Mouse (Mus musculus): ENCODE measurements around the gene Srpk2.
"Not testable (repeated sequence)": the region's sequence is repeated elsewhere in the genome, so short reads cannot be mapped to it uniquely, and the experiment has no call there.

Gene Srpk2

DNA sequence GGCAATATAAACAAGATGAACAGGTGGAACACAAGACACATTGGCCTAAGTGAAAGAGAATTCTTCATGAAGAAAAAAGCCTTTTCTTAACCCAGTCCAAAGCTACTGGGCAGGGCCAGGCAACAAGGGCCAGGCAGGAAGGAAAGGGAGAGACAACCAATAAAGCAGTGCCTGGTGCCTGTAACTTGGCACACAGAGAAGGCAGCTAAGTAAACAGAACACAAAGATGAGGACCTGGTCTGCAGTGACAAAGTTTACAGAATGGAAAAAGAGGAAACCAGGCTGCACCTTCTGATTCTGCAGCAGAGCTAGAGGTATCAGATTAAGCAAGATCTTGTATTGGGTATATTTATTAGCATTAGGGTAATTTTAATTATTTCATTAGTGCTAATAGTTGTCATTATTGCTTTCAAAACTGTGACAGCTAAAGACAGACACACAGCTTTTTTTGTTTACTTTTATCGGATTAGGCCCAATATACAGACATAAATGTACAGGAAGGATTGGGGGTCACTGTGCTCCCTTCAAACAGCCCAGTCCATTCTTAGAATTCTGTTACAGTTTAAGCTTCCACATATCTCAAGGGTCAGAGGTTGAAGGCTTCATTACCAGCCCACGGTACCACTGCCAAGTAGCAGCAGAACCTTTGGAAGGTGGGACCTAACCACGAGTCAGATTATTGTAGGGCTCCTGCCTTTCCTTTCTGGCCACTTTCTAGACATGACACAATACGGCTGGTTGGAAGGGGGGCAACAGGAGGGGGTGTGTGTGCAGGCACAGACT lies 121.9 kb downstream of the Srpk2 start:
- DNase-seq (ENCODE audit: low spot score in 2 of 2), result no peak

DNA sequence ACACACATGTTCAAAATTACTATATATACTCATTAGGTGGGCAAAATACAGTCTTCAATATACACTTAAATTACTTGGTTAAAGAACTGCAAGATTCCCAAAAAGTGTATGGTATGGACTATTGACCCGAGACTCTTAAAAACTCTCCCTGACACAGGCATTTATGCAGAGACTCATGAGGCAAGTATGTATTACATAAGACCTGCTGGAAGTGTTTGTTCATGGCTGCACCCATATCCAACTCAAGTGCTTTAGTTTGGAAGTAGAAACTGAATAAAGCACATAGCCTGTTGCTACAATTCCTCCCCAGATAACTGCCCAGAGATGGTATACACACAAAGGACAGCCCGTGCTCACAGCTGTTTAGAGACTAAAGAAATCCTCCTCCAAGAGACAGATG lies 123.2 kb downstream of the Srpk2 start:
- DNase-seq (ENCODE audit: low spot score in 2 of 2), result no peak

DNA sequence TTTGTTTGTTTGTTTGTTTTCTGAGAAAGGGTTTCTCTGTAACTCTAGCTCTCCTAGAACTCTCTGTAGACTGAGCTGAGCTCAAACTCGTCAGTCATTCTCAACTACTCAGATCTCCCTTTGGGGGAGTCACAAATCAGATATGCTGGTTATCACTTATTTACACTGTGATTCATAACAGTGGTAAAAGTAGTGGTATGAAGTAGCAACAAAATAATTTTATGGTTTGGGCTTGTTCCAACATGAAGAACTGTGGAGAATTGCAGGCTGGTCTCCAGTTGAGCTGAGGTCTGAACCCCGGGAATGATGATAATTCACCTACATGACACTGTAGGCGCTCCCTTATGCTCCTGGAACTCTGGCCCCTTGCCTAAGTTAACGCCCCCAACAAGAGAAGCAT lies 124.2 kb downstream of the Srpk2 start:
- no peak for DNase-seq (ENCODE audit: low spot score in 2 of 2)

DNA sequence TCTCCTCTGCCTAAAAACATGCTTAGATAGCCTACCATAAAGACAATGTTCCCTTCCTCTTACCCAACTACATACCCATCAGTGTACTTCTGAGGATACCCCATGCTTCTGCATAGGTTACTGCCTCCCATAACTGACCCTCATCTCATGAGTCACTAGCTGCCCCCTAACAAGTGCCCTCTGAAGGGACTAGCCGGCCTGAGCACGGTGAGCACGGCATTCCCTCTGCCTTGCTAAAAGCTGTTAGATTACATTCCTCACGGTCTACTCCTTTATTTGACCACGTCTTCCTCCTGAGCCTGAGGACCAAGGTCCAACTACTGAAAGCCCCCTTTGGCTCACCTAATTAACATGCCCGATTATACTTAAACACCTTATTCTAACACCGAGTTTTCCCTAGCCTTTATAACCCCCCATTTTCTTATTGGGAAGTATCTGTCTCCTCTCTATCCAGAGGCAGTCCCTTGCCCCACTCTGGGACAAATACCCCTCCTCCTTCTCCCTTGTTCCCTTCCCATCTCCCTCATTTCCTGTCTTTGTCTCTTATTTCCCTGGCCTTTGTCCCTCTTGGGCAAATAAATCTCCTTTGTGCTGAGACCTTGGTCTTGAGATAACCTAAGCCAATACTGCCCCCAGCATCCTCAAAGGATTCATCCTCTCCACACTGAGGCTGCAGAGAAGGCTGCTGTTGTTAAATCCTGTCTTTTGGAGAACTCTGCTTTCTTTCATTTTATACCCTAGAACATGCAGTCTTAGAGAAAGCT lies 128.2 kb downstream of the Srpk2 start:
- no peak for DNase-seq (ENCODE audit: low spot score in 2 of 2)

DNA sequence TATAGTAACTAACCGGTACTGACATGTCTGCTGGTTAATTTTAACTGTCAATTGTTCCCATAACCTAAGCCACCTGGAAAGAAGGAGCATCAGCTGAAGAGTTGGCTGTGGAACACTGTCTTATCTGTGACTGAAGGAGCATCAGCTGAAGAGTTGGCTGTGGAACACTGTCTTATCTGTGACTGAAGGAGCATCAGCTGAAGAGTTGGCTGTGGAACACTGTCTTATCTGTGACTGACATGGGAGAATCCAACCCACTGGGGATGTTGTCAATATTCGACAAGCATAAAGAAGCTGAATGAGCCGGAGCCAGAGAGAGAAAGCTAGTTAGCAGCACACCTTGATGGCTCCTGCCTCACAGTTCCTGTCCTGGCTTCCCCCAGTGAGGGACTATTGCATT lies 131.1 kb downstream of the Srpk2 start:
- not testable (repeated sequence) for DNase-seq (ENCODE audit: low spot score in 2 of 2)

DNA sequence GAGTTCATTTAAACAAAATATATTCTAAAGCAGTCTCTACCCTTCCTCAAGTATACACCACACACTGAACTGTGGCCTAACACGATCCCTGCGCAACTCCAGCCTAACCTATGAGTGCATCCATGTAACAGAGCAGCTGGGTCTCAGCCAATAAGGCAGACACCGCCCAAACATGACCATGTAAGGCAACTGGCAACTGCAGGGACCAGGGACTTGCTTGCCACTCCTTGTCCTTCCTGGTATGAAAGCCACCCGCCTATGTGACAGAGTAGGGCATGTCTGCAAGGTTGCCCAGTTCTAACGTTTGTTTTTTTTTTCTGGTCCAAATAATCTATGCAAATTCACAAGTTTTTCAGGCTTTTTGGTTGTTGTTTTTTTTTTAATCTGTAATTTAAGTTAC lies 132.7 kb downstream of the Srpk2 start:
- peak; percentile 17 to 29 for DNase-seq (ENCODE audit: low spot score in 2 of 2)

DNA sequence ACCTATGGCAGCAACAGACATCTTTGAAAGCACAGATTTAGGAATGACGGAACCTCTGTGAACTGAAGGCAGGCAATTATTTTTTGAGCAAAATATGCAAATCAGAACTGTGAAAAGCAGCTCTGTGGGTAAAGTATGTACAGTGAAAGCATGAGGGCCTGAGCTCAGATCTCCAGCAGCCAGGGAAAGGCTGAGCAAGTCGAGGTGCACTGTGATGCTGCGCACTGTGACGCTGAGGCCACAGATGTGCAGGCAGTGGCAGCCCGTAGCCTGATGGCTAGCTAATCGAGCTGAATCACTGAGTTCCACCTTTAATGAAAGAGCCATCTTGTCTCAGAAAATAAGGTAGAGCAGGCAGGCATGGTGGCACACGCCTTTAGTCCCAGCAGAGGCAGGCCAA lies 148.7 kb downstream of the Srpk2 start:
- DNase-seq (ENCODE audit: low spot score in 2 of 2), result no peak

DNA sequence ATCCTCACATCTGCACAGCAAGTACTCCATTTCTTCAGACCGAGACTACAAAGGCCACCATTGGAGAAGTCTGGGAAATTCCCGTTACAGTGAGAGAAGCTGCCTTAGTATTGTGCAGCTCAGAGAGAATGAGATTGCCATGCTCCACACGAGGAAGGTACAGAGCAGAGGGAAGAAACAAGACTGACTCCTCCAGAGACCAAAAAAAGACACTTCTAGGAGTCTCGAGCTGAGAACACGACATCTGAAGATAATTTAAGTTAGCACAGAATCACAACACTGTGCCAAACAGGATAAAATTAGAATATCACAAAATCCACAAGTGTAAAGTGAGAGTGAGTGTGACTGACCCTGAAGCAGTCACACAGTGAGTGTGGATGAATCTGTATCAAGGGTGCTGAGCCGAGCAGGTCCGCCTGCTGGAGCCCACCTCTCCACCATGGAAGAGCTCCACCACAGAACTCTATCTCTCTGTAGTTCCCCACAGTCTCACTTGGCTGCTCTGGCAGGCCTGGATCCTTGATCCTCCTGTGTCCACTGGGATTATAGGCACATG lies 152.8 kb downstream of the Srpk2 start:
- DNase-seq (ENCODE audit: low spot score in 2 of 2), result no peak

DNA sequence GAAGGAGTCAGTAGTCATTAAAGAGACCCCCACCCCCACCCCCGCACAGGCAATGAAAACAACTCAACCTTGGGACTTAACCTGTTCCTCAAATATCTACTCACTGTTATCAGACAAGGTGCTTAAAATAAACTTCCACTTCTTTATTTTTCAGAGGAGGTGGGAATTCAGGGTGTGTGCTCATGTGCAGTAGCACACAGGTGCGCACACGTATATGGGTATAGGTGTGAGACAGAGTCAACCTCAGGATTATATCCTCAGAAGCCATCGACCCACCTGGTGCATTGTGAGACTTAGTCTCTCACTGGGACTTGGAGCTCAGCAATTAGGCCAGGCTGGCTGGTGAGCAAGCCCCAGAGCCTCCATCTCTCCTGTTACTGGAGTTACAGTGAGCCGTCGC lies 153.3 kb downstream of the Srpk2 start:
- DNase-seq (ENCODE audit: low spot score in 2 of 2), result no peak

DNA sequence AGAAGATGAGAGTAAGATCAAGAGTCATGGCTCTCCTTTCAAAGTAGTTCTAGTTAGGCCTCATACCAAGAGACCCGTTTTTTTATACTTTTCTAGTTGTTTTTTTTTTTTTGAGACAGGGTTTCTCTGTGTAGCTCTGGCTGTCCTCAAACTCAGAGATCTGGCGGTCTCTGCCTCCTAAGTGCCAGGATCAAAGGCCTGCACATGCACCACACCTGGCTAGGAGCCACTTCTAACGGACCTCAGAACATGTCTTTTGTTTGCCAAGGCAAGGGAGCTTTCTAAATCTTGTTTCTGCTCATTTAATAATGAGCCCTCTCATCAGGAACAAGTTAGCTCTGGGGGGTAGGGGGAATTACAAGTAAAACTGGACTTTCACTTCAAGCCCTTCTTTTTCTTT lies 159.8 kb downstream of the Srpk2 start:
- DNase-seq (ENCODE audit: low spot score in 2 of 2), result no peak

DNA sequence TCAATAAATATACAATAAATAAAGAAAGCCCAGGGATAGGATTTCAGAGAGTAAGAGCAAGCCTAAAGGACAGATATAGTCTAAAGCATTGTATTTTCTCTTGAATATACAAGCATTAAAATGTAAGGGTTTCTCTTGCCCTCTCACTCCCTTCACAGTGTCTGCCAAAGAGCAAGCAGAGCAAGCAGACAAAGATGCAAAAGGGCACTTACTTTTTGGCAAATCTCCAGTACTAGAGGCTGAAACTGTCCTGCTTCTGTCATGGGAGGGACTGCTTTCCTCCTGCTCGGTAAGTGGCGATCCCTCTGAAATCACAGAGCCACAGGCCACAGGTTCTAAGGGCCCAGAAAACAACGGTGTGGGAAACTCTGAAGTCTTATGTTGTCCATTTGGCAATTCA lies 160.5 kb downstream of the Srpk2 start:
- DNase-seq (ENCODE audit: low spot score in 2 of 2), result no peak

DNA sequence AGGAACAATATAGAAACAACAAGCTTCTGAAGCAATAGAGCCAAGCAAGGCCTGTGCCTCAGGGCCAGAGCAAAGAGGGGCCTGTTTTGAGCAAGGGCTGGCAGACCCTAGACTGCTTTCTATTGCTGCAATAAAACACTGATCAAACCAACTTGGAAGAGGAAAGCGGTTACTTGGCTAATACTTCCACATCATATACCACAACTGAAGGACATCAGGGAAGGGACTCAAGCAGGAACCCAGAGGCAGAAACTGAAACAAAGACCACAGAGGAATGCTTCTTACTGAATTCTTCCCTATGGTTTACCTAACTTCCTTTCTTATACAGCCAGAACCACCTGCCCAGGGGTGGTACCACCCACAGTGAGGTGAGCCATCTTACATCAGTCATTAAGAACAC lies 162.8 kb downstream of the Srpk2 start:
- DNase-seq (ENCODE audit: low spot score in 2 of 2), result no peak

DNA sequence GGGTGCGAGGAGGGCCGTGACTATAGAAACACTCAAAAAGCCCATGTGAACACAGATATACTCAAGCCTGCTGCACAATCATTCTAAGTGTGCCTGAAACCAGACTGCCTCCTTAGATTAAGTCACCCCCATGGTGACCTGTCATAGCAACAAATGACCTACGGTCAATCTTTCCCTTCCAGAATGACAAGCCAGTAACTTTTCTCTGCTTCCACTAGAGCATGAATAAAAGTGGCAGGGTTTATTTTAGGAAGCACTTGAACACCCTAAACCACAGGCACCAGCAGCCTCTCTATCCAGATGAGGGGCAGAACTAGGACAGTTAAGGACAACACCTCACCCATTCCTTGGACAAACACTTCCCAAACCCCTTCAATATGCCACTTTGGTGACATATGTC lies 164.7 kb downstream of the Srpk2 start:
- DNase-seq (ENCODE audit: low spot score in 2 of 2), result peak in 1 of 2 experiments; percentile 24

DNA sequence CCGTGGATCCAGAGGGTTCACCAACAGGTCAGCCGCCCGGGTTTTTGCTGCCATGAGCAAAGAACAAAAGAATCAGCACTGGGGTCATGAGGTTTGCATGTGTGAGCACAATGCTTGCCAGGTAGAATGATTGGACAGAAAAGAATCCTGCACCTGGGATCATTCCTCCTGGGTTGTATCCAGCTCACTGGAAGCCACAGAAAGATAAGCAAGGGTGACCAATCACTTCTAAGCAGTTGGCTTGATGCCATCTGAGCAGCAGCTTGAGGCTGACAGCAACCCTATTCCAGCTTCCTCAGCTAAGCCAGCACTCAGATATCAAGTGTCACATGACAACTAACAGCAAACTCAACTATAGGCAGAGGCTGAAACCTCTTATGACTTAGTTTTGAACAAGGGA lies 165.7 kb downstream of the Srpk2 start:
- DNase-seq (ENCODE audit: low spot score in 2 of 2), result peak; percentile 47 to 48

DNA sequence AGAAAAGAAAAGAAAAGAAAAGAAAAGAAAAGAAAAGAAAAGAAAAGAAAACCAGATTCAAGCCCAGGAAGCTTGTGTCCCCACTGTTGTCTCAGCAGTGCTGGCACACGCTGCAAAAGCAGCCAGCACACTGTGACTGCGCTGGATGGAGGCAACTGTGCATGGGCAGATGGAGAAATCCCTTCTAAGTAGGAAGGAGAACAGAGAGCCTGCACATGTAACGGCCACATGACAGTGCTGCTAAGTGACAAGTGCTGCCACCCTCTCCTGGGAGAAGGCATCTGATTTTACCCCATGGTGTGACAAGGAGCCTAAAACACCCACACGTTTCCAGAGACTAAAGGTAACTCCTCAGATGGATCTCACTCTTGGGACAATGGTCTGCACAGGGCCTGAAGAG lies 166.6 kb downstream of the Srpk2 start:
- DNase-seq (ENCODE audit: low spot score in 2 of 2), result no peak

DNA sequence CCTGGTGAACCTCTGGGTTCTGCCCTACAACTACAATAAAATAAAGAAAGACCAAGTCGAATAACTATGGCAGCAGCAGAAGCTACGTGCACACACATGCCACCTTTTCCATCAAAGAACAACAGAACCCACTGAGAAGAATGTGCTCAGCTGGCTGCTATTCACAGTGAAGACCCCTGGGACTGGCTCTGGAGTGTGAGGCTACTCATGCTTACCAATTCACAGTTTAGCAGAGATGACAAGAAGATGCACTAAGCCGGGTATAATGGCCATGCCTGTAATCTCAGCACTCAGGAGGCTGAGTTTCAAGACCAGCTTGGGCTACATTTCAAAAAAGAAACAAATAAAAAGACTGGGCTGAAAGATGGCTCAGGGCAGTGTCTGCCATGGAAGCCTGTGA lies 167.5 kb downstream of the Srpk2 start:
- DNase-seq (ENCODE audit: low spot score in 2 of 2), result no peak

DNA sequence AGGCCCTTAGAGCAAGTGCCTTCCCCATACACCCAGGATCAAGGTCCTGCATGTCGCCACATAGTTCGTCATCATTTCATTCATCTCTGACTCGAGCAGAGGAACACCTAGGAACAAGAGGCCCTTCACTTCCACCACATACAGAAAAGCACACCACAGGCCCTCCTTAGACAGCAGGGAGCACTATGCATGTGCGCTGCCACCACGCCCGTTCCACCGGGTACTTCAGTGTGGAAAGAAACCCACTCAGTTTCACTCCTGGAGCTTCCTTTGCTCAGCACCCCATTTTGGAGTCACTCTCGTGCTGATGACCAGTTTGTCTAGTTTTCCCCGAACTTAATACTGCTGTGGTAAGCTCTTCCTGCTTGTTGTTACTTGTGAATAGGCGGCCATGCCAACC lies 169.4 kb downstream of the Srpk2 start:
- DNase-seq (ENCODE audit: low spot score in 2 of 2), result no peak

DNA sequence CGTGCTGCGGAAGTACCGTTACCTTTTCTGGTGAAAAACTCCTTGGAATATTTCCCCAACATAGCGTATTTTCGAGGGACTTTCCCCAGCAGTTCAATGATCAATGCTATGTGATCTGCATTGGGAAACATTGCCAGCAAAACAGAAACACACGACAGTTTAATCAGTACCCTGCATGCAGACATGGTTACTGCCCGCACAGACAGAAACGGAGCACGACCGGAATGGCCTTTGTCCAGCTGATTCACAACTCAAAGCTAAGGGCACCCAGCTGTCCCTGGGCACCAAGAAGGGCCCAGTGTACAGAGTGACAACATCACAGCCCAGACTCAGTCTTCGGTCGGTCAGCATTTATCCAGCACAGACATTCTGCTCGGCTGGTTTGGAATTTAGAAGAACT lies 170.9 kb downstream of the Srpk2 start:
- no peak for DNase-seq (ENCODE audit: low spot score in 2 of 2)

DNA sequence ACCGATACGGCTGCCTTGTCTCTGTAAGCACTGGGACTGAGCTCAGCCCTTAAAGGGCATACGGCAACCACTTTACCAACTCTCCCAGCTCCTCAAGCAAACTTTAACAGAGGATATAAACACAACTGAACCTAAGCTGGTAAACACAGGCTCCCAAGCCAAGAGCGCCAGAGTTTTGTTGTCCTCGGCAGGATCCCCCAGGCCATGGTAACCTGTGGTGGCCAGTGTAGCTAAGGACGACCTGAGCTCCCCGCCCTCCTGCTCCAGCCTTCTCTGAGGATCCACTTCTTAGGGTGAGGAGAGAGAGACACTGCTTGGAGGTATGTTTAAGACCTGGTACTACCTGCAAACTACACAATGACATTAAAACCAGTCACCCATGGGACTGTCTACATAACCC lies 171.9 kb downstream of the Srpk2 start:
- no peak for DNase-seq (ENCODE audit: low spot score in 2 of 2)

DNA sequence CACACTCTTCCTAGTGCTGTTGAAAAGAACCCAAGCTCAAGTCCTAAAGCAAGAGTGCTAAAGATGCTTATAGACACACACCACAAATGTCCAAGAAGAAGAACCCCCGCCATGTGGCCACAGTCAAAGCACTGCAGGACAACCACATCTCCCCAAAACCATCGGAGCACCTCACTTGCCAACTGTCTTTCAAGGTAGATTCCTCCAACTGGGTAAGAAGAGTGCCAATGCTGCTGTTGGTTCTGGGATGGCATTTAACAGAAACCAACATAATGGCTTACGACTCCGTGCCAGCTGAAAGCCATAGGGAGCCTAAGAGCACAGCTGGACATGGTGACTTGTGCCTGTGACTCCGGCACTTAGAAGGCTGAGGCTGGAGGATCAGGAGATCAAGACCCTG lies 173.0 kb downstream of the Srpk2 start:
- no peak for DNase-seq (ENCODE audit: low spot score in 2 of 2)

DNA sequence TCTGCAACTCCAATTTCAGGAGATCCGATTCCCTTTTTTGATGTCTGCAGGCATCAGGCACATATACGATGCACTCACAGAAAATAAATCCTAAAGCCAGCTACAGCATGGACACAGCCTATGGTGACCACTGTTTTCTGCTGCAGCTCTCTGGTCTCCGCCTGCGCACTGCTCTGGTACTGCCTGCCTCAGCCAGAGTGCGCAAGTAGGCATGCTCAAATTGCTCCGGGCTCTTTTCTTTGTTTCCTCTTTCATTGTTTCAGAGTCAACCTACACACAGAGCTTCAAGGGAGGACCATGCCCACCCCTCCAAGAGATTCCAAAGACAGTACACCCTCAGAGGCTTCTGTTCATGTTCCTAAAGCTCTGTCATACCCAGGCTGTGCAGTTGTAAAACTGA lies 175.8 kb downstream of the Srpk2 start:
- no peak for DNase-seq (ENCODE audit: low spot score in 2 of 2)

DNA sequence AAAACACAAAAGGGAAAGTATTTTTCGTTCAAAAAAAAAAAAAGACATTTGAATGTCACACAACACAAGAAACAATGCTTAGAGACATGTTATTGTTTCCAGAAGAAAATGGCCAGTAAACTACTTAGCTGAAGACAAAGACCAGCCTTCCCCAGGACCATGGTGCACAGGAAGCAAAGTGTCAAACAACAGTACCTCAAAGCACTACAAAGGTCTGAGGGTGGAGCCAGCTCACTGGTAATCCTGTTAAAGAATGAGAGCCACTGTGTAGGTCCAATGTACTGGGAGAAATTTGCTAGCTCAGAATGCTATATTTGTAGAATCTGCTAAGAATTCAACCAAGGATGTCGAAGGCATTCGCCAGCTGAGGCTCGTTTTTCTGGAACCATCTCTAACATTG lies 177.2 kb downstream of the Srpk2 start:
- DNase-seq (ENCODE audit: low spot score in 2 of 2), result no peak

DNA sequence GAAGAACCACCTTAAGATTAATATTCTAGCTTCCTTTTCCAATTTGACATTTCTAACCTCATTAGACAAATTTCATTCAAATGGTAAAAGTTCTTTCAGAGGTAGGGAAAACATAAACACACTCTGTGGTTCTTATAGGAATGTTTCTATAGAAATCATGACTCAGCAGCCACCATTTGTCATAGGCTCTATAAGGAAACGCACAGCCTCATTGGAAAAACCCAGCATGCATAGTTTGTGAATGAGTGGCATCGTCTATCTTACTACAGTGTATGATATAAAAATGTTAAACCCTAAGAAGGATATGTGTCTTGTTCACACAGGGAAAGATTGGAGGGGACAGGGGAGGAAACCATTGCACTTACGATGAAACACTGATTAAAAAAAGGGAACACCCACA lies 178.8 kb downstream of the Srpk2 start:
- no peak for DNase-seq (ENCODE audit: low spot score in 2 of 2)
